Mouse (Mus musculus) cerebellum, postnatal 36 days (tissue): ENCODE measurements around the gene Mycbpap.
A peak's percentile ranks its signal among the peaks of the same experiment; 100 is the strongest.

Experiments
- DNase-seq, 2 experiments: peaks; one replicate each; pipeline ENCODE4 v3.0.0; 2021 to 2022; ENCODE audit warnings: mixed read lengths in 2 of 2

The Mycbpap gene

GRCm38 (mm10) chr11:94528879-94529278, 7.3 kb upstream of the Mycbpap start:
- DNase-seq = no peak

- DNase-seq = no peak
Measured at GRCm38 (mm10) chr11:94526171-94526879, 4.8 kb upstream of the Mycbpap start.

GRCm38 (mm10) chr11:94513452-94513851, 8.1 kb downstream of the Mycbpap start:
- no peak for DNase-seq

- DNase-seq = no peak
Measured at GRCm38 (mm10) chr11:94508976-94509375, 12.6 kb downstream of the Mycbpap start.

GRCm38 (mm10) chr11:94501482-94501881, 20.1 kb downstream of the Mycbpap start:
- no peak for DNase-seq

- no peak for DNase-seq
Measured at GRCm38 (mm10) chr11:94500362-94500761, 21.2 kb downstream of the Mycbpap start.

- peak; percentile 62 to 63 for DNase-seq
Measured at GRCm38 (mm10) chr11:94499661-94500152, 21.8 kb downstream of the Mycbpap start, which contains the start of gene Epn3. Gene Epn3 (minus strand): TSS chr11:94499974.

- peak; percentile 81 to 84 for DNase-seq
Measured at GRCm38 (mm10) chr11:94499035-94499434, 22.5 kb downstream of the Mycbpap start.

GRCm38 (mm10) chr11:94498093-94498996, 23.2 kb downstream of the Mycbpap start:
- DNase-seq = peak; percentile 74 to 77

GRCm38 (mm10) chr11:94495415-94495814, 26.1 kb downstream of the Mycbpap start:
- DNase-seq = no peak

GRCm38 (mm10) chr11:94491749-94492099, 29.8 kb downstream of the Mycbpap start:
- DNase-seq = no peak

GRCm38 (mm10) chr11:94491035-94491748, 30.4 kb downstream of the Mycbpap start:
- no peak for DNase-seq

GRCm38 (mm10) chr11:94489745-94490144, 31.8 kb downstream of the Mycbpap start:
- DNase-seq = no peak

GRCm38 (mm10) chr11:94488767-94489533, 32.6 kb downstream of the Mycbpap start:
- no peak for DNase-seq

- DNase-seq = peak; percentile 93 to 98
Measured at GRCm38 (mm10) chr11:94486001-94486400, 35.5 kb downstream of the Mycbpap start, which contains the start of gene Spata20. Gene Spata20 (minus strand): TSS chr11:94486179.

- no peak for DNase-seq
Measured at GRCm38 (mm10) chr11:94485223-94485622, 36.3 kb downstream of the Mycbpap start.

GRCm38 (mm10) chr11:94484636-94485035, 36.9 kb downstream of the Mycbpap start:
- no peak for DNase-seq

- no peak for DNase-seq
Measured at GRCm38 (mm10) chr11:94483921-94484320, 37.6 kb downstream of the Mycbpap start.

- DNase-seq = peak; percentile 79 to 82
Measured at GRCm38 (mm10) chr11:94483436-94483835, 38.1 kb downstream of the Mycbpap start.

- DNase-seq = no peak
Measured at GRCm38 (mm10) chr11:94482738-94483137, 38.8 kb downstream of the Mycbpap start.

- no peak for DNase-seq
Measured at GRCm38 (mm10) chr11:94481963-94482362, 39.6 kb downstream of the Mycbpap start.

GRCm38 (mm10) chr11:94480382-94480781, 41.2 kb downstream of the Mycbpap start:
- no peak for DNase-seq
